Mouse (Mus musculus) NIH3T3 (cell line): Measurements from ENCODE around the gene Nubp2.
A peak's percentile ranks its signal among the peaks of the same experiment; 100 is the strongest.

Source experiments
- DNase-seq: peaks from one replicate; pipeline ENCODE4 v3.0.0-alpha.2; 2012; ENCODE audit warnings: low read depth

Gene Nubp2

DNA sequence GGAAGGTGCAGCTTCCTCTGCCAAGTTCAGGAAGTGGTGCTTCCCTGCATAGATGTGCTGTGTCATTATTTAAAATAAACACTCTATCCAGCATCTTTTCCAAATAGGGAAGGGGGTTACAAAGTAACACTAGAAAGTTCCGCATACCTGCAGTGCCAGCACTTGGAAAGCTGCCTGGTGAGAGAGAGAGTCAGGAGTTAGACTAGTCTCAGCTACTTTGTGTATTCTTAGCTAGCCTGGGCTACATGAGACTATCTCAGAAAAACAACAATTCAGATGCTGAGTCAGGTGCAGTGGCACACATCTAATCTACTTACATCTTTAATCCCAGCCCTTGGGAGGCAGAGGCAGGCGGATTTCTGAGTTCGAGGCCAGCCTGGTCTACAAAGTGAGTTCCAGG, 24.4 kb downstream of the Nubp2 start:
- DNase-seq: no peak

DNA sequence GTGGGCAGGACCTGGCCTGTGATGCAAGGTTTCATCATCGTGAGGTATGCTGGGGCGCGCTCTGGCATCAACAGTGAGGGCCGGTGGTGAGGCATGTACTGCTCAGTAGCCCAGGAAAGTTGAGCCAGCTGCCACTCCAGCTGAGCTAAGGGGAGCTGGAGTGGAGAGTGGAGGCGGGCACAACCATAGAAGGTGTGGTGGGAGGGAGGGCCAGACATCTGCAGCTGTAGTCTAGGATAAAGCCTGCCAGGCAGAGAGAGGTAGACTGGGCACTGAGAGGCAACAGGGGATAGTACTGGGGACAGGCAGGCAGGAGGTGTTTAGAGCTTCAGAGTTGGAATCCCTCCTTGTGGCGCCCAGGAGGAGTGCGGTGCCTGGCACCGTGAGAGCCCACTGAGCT, 26.1 kb downstream of the Nubp2 start:
- DNase-seq: no peak

DNA sequence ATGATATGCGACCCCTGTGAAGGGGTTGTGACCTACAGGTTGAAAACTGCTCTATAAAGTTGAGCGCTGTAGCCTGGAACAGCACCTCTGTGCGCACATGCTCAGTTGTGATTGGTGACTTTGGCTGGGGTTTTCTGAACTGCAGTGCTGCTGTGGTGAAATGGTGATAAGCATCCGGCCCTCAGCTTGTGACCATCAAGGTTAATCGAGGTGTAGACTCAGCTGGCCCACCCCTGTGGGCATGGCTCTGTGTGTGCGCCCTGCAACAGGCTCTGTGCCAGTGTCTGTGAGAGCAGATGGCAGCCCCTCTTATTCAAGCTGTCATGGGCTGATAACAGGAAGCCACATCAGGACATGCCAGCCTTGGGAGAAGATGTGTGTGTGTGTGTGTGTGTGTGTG, 27.2 kb downstream of the Nubp2 start:
- DNase-seq: no peak

DNA sequence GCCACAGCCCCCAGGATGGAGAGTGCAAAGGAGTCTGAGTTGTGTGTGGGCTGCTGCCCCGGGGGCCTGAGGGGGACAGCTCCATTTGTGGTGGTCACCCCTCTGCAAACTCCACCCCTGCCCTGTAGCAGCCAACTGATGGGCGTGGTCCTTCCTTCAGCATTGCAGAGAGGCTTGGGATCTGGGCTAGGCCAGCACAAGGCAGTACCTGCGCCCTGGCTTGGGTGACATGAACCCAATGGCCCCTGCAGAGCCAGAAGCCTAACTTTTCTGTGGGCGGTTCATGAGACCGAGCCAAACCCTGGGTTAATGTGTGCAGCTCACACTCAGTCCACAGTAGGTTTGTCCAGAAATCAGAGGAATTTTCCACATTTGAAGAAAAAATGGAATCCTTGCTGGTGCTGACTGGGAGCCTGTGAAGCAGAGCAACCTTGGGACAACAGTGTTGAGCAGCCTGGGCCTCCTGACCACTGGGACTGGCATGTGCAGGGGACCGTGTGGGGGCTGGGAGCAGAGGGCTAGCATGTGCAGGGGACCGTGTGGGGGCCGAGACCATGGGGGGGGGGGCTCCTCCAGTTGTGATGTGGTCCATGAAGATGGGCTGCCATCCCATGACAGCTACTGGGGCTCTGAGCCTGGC, 28.2 kb downstream of the Nubp2 start:
- DNase-seq: no peak

DNA sequence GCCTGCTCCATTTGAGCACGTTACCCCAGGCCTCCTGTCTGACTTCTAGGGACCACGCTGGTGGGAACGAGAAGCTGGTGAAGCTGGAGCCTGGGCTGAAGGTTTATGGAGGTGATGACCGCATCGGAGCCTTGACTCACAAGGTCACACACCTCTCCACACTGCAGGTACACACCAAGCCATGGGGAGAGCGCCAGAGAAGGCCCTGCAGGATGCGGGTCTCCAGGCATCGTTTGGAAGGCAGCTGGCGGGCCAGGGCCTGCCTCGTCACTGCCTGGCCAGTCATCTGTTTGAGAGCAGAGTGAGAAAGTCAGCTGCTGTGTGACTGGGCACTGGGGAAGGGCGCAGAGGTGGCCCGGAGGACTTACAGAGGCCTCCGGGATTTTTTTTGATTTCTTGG, 29.6 kb downstream of the Nubp2 start:
- no peak for DNase-seq

DNA sequence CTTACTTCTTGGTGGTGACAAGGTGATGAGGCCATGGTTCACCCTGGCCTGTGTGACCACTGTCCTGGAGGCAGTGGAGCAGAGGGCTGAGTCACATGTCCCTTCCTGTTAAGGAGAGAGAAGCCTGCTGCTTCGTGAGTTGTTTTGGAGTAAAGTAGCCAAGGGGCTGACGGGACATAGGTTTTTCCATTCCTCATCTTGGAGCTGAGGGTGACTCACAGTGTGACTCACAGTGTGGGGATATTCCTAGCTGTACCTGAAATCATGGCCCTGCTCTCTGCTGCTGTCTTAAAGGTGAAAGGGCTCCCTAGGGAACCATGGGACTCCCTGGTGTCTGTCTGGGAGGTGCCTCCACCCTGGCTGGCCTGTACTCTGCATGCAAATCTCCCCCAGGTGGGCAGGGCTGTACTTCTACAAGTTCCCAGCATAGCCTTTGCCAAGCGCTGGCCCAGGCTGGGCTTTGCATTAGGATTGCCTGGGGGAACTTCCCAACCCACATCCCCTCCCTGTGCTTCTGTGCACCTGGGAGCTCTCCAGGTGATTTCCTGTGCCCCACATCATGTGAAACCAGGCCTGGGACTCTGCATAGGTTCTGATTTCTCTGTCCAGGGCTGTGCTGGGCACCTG, 30.2 kb downstream of the Nubp2 start:
- peak; percentile 79 for DNase-seq

DNA sequence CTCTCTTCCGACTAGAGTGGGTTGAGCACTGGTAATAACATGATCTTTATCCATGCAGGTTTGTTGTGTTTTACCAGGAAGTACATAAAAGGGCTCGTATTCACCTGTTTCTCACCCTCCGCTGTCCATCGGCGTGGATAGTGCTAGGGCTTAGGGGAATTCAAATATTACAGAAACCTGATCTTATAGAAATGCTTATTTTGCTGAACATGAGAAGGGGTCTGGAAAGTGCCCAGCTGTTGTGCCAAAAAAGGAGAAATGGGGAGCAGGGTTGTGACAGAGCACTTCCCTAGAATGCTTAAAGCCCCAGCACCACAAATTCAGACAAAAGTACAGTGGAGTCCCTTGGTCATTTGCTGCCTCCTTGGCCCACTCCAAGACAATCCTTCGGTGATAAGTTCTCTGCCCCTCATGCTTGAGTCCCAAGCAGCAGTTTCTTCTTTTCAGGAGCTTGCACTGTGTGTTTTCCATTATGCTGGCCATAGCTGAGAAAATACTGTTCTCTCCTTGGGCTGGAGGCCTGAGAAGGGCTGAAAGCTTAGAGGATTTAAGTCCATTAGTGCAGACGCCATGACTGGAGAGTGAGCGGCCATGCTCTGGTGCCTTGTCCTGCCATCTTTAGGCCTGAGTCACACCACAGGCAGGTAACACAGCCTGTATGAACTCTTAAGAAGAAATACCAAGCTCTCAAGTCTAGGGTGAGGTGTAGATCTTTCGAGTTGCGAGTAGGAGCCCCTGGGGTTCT, 34.6 kb downstream of the Nubp2 start:
- no peak for DNase-seq

DNA sequence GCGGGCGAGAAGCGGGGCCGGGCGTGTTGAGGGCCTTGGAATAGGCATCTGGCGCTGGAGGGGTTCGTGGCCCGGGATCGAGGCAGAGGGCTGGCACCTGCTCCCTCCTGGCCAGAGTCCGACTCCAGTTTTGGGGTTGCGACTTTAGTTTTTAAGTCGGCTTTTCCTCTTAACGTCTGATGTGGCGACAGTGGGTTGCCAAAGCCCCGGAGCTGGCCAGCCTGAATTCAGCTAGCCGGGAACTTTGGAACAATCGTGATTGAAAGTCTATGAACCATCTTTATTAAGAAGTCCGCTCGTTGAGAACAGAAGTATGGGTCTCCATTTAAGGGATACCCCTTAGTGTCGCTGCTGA, 35.4 kb downstream of the Nubp2 start:
- no peak for DNase-seq

DNA sequence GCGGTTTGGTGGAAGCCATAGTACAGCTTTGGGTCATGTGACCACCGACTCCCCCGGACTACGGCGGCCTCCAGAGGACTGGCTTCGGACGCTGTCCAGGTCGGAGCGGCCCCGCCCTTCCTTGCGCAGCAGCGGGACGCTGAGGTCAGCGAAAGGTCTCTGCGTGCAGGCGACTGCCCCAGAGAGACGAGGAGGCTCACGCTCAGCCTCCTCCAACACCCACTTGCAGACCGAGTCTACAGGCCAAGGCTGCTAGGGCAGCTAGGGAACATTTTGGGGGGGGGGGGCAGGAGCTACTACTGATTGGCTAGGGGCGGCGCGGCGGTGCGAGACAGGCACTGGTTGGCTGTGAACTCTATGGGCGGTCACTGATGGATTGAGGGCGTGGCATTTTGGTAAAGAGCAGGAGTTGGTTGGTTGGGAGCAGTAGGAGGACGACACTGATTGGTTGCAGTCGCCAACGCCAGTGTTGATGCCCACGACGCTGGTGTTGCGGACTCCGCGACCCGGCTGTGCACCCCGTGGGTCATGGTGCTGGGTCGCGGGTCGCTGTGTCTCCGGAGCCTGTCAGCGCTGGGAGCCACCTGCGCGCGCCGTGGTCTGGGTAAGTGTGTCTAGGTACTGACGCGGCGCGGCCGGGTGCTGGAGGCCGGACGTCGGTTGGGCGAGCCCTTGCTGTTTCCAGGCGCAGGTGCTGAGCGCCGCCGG, 35.9 kb downstream of the Nubp2 start, which contains the start of gene Fahd1:
Gene Fahd1 (minus strand): TSS at position 300 of the 708 bp plus-strand sequence.
- peak; percentile 97 for DNase-seq

DNA sequence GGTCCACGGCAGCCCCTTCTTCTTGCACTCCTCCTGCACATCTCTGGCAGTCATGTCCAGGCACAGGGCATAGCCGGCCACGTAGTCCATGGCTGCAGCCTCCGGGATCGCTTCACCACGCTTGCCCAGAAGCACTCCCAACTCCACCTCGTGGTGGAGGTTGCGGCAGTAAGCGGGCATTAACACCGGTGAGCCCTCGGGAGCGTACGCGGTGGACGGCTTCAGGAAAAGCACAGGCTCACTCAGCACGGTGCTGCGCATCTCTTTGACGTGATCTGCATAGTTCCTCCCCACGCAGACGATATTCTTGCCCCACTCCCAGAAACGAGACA, 36.5 kb downstream of the Nubp2 start:
- no peak for DNase-seq

DNA sequence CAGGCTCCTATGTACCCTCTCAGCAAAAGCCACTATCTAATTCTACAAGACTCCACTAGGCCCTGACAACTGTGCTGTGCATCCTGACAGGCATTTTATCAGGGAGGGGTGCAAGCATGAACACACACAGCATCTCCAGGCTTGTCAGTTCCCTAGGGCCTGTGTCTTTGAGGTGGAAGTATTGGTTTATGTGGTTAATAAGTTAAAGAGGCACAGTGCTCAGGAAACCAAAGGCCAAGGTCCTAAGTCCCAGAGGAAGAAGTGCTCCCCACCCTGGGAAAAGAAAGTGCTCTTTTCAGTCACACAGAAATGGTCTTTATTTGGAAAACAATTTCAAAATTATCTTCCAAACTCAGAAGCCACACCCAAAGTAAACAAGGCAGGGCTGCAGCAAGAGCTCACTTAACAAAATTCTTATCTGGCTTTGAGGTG, 37.5 kb downstream of the Nubp2 start:
- no peak for DNase-seq

DNA sequence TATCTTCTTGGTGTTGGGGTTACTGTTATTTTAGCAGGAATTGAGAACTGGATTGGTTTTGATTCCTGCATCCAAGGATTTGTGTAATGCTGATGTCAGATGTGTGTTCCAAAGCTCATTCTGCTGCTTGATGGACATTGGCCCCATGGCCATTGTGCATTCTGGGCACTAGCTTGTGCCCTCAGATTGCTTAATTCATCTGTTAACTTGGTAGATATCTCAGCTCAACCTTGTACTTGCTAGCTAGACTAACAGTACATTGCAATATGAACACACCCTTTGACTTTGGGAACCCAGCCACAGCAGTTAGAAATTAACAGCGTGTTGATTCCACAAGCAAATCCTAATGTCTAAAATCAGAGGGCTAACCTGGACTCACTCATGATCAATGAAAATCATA, 38.8 kb downstream of the Nubp2 start:
- DNase-seq: no peak

DNA sequence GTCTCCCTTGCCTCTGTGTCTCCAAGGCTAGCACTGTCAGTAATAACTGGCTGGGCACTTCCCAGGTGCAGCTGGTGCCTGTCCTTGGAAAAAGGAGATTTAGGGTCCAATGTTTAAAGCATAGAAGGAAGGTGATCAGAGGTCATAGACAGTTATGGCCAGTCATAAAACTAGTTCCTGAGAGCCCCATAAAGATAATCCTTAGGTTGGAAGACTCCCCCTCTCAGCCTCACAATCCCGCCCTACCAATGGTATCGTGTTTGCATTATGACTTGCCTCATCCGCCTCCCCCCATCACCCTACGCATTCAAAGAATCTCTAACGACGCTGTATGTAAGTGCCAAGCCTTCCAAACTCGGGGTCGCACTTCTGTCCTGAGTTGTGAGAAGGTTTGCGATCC, 41.6 kb downstream of the Nubp2 start:
- DNase-seq: no peak

DNA sequence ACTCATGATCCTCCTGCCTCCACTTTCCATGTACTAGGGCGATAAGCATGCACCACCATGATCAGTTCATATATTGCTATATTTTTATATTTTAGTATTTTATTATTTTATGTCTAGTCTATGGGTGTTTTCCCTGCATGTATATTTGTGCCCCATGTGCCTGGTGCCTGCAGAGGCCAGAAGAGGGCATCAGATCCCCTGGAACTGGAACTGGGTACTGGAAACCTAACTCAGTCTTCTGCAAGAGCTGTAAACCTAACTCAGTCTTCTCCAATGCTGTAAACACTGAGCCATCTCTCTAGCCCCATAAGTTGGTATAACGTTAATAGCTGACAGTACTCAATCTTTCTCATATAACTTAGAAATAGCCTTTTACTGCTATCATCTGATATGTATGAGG, 43.5 kb downstream of the Nubp2 start:
- DNase-seq: peak; percentile 54

DNA sequence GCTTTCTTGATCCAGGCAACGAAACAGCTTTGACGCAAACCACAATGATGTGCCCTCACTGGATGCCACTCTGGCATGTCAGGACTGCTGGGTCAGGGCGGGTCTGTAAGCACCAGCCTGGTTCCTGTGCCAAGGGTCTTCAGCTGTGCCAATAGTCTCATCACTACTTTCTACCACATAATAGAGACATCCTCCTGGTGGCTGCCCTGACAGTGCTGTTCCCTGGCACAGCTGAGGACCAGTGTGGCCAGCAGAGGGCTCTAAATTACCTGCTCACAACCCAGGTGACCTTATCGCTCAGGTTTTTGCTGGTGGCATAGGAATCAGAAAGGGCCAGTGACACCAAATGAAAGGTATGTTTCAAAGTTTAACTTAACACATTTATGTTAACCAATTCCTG, 45.0 kb downstream of the Nubp2 start:
- DNase-seq: no peak

DNA sequence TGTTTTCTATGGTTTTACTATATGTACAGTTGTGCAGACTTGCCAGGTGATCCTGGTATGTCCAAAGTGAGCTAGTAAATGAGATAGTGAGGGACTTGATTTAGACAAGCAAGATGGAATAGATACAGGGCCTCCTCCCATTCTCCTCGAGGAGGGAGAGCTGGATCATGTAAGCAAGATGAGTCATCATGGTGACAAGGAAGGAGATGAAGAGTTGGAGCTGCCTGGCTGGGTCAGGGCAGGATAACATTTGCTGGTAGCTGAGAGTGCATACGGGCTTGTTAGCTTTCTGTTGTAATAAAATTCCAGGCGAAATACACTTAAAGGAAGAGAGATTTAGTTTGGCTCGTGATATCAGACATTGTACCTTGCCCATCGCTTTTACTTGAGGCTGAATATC, 45.8 kb downstream of the Nubp2 start:
- no peak for DNase-seq

DNA sequence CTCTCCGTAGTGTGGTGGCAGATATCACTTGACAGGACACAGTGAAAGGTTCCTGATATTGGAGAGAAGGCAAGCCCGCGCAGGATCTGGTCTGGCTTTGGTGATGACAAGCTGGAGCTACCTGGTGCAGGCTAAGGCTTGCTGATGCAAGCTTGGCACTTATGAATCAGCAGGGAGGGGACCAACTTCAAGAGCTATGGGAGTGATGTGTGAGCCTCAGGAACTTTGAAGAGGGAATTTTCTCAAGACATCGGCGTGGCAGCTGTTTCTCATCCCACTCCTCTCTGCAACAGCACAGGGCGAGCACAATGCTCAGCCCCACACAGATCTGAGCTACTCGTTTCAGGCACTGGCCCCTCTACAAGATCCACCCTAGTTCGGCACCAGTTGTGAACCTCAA, 46.3 kb downstream of the Nubp2 start, which contains the start of gene Hagh:
Gene Hagh (plus strand): TSS at position 302 of the 400 bp plus-strand sequence.
- DNase-seq: no peak
